Mouse (Mus musculus): ENCODE data around the gene Rnf186. TPM values are rescaled to one million over a fixed set of nuclear protein-coding genes. Genes with fewer than 3 reads are reported as not detected.
A peak's percentile ranks its signal among the peaks of the same experiment; 100 is the strongest.

Rnf186 gene
- total RNA-seq (2015; ENCODE audit: low replicate concordance) (not detected in 2 replicates), total RNA-seq (2017; ENCODE audit: low replicate concordance) (not detected in 2 replicates)

DNA sequence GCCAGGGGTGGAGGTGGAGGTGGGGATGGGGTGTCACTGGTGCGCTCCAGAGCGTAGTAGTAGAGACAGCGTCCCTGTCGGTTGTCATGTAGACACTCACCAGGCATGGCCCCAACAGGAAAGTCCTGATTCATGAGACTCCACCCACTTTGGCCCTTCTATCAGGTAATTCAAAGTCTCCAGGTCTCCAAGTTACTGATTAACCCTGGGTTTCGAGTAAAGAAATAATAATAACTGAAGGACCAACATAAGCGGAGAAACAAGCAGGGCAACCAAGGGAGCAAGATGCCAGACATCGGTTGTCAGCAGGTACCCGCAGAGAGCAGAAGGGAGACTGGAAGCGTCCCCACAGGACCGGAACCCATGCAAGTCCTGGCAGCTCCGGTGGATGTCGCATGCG, at the start of gene Rnf186:
Gene Rnf186, plus strand, starts transcription at position 247 of the 400 bp plus-strand sequence.
- no peak for ATAC-seq (replicated peaks; ENCODE audit: low FRiP score, poor library complexity, severe bottlenecking)

DNA sequence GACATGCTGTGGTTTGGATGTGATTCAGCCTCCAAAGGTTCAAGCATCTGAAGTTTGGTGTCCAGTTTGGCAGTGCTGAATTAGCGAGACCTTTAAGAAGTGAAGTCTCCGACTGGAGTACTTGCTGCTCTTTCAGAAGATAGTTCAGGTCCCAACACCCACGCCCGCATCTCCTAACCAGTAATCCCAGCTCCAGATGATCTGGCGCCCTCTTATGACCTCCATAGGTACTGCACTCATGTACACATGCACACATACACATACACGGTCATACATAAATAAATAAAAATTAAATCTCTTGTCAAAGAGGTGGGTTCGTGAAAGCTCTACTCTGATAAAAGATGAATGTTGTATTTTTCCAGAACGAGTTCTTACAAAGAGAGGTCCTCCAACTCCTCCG, 49.6 kb upstream of the Rnf186 start:
- ATAC-seq (replicated peaks; ENCODE audit: low FRiP score, poor library complexity, severe bottlenecking), result no peak

DNA sequence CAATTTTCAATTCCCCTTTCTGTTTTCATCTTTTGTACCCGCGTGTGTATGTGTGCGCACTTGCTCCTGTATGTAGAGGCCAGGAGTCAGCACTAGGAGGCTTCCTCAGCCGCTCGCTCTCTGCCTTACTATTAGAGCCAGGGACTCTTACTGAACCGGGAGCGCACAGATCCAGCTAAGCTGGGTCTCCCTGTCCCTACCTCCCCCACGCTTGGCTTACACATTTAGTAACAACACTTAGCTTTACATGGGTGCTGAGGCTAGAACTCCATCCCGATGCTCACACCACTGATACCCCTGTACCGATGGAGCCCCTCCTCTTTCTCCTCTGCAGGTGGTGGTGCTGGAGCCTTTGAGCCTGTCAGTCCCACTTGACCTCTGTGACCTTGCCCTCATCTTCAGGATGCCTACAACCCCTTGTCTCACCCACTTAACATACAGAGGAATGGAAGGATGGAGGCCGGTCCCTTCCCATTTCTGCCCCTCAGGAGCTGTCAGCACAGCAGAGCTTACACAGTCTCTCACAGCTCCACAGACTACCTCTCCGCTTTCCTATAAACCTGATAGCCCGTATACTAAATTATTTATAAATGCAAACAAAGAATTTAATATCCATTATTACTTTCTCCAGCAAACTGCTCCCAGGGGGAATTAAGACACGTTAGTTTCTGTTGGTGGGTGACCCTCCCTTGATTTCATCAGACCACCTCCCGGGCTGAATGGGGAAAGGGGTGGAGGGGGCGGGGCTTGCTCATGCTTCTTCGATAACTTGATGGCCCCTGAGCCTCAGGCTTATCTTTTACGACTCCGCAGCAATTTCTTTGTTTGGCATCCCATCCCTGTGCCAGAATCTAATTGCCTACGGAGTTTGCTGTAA, 45.4 kb upstream of the Rnf186 start:
- ATAC-seq (replicated peaks; ENCODE audit: low FRiP score, poor library complexity, severe bottlenecking), result no peak

DNA sequence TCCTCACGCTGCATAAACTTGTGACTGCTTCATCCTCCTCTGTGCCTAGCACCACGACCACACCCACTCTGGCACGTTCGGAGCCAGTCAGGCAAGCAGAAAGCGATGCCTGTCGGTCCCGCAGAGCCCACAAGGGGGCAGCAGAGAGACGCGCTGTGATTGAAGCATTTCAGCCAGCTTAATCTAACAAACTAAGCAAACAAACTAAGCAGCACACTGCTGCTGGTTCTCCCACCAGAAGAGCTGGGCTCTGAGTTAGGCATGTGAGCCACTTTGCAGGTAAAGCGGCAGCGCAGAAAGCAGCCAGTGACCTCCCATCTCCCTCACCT, 44.8 kb upstream of the Rnf186 start:
- ATAC-seq (replicated peaks; ENCODE audit: low FRiP score, poor library complexity, severe bottlenecking), result peak; percentile 93

DNA sequence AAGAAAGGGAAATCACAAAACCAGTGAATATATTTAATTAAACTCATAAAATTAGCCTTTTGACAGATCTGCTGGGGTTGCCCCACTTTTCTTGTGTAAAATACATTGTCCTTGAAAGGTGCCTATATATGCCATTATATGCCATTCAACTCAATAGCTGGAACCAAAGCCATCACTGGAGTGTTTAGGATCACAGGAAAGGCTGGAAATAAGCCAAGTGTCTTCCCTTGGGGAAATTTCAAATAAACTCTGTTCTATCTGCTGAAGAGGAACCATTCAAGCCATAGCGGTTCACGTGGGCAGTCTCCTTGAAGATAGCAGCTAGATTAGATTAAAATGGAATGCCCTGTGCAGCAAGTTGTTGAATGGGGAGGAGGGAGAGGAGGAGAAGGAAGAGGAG, 41.4 kb upstream of the Rnf186 start:
- ATAC-seq (replicated peaks; ENCODE audit: low FRiP score, poor library complexity, severe bottlenecking), result no peak

DNA sequence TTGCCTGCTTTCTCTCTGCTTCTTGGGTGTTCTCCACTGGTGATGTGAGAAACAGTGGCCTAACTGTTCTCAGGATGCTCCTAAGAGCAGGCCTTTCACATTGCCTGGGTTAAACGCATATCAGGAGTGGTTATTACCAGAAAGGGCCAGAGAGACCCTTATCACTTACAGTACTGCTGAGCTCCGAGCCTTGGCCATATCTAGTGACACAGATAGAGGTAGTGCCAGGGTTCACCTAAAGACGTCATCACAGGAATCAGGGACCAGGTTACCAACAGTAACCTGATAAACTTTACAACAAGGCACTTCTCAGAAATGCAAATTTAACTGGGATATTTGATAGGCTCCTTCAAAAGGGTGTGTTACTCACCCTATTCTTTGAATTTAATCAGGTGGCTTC, 33.0 kb upstream of the Rnf186 start:
- ATAC-seq (replicated peaks; ENCODE audit: low FRiP score, poor library complexity, severe bottlenecking), result no peak

DNA sequence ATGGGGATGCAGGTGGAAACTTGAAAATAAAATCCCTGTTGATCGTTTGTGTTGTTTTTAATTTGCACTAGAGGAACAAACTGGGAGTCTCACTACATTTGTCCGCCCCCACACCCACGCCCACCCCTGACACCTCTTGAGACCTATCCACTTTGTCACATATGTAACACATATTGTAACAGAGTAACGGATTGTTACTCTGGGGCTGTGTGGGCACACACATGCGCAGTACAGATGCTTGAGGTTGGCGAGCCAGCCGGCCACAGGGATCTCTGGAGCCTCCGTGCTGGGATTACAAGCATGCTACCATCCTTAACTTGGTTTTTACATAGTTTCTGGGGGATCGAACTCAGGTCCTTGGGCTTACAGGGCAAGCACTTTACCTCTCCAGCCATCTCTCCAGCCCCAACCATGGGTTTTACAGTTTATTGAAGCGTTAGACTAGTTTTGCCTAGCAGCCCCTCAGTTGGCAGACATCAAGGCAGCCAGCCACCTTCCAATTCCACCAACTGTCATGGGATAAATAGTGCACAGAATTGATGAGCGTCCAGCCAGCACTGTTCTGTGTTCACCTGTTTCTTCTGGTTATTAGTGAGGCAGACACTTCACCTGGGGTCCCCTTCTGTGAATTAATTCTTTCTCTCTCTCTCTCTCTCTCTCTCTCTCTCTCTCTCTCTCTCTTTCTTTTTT, 32.3 kb upstream of the Rnf186 start:
- ATAC-seq (replicated peaks; ENCODE audit: low FRiP score, poor library complexity, severe bottlenecking), result no peak

DNA sequence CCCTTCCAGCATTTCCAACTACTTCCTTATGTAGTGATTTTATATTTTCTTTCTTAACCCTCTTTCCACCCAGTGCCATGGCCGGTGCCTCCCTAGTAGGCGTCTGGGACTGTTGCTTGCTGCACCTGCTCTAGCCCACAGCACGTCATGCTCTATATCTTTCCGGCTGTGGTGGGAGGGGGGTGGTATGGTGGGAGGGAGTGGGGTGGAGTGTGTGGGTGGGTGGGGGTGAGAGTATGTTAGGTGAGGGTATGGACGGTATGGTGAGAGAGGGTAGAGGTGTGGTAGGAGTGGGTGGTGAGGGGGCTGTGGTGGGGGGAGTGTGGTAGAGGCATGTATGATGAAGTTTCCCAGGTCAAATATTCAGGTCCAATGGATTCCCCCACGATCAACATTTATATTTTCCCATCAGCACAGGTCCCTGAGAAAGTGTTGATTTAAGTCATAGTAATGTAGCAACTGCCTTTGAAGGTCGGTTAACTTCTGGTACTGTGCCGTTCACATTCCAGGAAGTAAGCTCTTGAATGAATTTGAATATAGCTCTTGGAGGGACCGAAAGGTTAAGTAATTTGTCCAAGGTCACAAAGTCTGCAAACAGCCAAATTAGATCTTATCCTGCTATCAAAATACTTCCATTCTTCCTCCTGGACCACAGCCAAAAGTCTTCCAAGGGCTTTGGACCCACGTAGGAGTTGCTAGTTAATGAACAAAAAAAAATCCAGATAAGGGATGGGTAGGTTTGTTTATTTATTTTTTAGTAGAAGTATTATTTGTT, 28.2 kb upstream of the Rnf186 start:
- no peak for ATAC-seq (replicated peaks; ENCODE audit: low FRiP score, poor library complexity, severe bottlenecking)

DNA sequence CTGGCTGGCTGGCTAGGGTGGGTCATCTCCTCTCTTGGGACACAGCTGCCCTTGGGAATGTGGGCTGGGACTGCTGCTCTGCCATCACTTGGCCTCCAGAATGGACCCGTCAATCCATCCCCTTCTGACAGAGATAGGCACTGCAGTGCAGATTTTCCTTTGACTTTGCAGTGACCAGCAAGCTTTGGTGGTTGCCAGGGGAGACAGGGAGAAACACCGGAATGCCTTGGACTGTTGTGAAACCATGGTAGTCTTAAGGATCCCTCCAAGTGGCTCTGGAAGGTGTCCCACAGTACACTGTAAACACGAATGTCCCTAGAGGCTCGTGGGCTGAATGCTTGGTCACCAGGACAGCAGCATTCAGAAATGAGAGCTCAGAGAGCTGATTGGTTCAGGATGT, 27.4 kb upstream of the Rnf186 start:
- no peak for ATAC-seq (replicated peaks; ENCODE audit: low FRiP score, poor library complexity, severe bottlenecking)

DNA sequence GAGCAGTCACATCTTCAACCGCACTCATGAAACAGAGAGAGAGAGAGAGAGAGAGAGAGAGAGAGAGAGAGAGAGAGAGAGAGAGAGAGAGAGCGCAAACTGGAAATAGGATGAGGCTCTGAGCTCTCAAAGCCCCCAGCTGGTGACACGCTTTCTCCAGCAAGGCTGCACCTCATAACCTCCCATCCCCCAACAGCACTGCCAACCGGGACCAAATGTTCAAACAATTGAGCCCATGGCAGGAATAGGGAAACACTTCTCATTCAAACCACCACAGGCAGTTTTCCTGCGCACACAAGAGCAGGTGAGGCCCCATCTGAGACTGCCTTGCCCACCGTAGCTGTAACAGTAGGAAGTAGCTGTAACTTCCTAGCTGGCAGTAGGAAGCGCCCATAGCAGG, 25.5 kb upstream of the Rnf186 start:
- no peak for ATAC-seq (replicated peaks; ENCODE audit: low FRiP score, poor library complexity, severe bottlenecking)

DNA sequence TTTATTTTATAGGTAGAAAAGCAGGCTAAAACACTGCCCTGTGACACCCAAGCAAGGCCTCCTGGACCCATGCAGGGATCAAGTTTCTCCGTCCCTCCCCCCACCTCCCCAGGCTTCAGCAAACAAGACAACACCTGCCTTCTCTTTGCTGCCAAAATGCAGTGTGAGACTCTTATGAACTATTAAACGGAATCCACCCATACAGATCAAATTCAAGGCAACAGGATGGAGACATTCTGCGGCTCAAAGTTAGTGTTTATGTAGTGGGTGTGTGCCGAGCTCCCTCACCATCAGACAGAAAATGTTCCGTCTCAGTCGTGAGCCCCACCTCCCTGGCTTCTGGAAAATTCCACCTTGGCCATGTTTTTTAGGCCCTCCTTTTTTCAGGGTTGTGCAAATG, 24.9 kb upstream of the Rnf186 start:
- ATAC-seq (replicated peaks; ENCODE audit: low FRiP score, poor library complexity, severe bottlenecking), result no peak

DNA sequence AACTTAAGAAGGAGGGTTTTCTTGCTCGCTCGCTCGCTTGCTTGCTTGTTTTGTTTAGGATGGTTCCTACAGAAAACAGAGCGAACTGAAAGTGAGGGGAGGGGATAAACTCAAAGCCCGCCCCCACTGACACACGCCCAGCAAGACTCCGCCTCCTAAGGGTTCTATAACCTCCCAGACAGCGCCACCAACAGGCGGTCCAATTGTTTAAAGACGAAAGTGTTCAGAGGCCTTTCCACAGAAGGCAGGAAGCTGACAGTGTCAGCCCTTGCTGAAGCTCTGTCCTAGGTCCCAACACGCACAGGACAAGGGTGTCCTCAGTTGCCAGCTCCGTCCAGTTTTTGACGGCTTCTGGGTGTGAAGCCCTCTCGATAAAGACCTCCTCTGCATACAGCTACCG, 23.2 kb upstream of the Rnf186 start:
- ATAC-seq (replicated peaks; ENCODE audit: low FRiP score, poor library complexity, severe bottlenecking), result peak; percentile 69

DNA sequence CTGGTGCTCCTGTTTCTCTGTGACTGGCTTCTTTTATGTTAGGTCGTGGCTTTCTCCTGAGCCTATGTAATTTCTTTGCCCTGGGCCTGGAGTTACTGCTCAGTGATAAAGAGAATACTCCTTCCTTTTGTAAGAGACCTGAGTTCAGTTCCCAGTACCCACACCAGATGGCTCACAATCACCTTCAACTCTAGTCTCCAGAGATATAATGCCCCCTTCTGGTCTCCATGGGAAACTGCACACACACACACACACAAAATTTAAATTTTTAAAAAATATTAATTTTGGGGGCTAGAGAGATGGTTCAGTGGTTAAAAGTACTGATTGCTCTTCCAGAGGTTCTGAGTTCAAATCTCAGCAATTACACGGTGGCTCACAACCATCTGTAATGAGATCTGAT, 18.7 kb upstream of the Rnf186 start:
- ATAC-seq (replicated peaks; ENCODE audit: low FRiP score, poor library complexity, severe bottlenecking), result no peak

DNA sequence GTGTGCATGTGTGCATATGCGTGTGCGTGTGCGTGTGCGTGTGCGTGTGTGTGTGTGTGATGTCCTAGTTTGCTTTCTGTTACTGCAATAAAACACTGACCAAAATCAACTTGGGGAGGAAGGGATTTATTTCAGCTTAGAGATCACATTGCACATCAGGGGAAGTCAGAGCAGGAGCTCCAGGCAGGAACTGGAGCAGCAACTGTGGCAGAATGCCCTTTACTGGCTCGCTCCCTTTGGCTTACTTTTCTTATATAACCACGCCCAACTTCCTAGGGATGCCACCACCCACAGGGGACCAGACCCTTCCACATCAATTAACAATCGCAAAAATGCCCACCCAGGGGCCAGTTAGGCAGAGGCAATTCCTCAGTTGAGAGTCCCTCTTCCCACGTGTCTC, 8.3 kb upstream of the Rnf186 start:
- no peak for ATAC-seq (replicated peaks; ENCODE audit: low FRiP score, poor library complexity, severe bottlenecking)

DNA sequence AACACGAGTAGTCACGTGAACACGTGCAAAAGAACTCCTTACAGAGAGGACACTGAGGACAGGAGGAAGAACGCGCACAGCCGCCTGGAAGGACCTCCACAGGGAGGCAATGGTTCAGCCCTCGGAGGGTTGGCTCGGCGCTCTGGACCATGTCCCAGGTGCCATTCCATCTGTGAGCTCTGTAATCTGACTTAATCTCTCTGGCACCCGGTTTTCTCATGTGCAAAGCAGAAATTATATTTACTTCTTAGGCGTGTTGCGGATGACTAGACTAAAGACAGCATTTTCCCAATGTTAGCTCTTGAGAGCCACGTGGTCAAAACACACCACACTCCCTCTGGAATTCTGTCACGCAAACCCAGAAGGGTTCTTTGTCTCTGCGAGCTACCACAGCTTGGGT, 7.8 kb upstream of the Rnf186 start:
- ATAC-seq (replicated peaks; ENCODE audit: low FRiP score, poor library complexity, severe bottlenecking), result no peak

DNA sequence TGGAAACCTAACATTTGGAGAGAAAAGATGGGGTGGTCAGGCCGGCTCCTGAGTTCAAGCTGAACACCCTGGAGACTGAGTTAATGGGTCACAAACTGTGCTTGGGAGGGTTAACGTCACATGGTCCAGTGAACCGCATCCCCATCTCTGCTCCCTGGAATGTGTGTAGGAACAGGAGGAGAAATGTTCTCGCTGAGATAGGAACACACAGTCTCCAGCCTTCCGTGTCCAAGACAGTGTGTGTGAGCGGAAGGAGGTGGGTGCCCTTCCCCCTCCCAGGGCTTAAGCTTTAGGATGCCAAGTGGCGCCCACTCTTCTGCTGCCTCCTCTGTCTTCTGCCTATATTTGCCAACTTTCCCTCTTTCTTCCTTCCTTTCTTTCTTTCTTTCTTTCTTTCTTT, 7.0 kb upstream of the Rnf186 start:
- ATAC-seq (replicated peaks; ENCODE audit: low FRiP score, poor library complexity, severe bottlenecking), result no peak

DNA sequence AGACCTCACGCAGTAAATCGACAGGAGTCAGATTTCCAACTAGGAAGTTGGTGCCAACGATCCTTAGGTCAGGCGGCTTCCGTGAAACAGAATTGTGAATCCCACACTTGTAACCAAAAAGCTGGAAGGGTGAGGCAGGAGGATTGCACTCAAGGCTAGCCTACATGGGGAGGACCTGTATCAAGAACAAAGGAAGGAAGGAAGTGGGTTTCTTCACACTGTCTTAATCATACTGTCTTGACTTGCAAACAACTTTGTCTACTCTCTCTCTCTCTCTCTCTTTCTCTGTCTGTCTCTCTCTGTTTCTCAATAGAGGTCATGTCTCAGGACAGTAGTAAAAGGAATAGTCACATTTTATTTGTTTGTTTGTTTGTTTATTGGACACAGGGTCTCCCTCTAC, 4.2 kb upstream of the Rnf186 start:
- no peak for ATAC-seq (replicated peaks; ENCODE audit: low FRiP score, poor library complexity, severe bottlenecking)

DNA sequence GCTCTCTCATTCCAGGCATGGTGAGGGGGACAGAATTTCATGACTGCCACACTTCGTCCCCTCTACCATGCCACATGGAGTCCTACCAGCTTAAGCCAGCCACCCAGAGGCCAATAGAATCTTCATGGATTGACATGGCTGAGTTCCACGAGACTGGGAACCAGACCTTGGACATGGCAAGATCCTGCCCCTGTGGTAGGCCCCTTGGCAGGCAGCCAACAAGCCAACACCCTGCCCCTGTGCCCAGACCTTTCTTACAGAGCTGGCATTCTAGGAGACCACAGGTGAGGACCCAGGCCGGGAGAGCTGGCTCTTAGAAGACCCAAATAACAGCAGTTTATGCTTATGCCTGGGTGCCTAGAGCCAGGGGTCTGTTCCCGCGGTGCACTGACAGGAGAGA, 1.0 kb upstream of the Rnf186 start:
- ATAC-seq (replicated peaks; ENCODE audit: low FRiP score, poor library complexity, severe bottlenecking), result no peak

DNA sequence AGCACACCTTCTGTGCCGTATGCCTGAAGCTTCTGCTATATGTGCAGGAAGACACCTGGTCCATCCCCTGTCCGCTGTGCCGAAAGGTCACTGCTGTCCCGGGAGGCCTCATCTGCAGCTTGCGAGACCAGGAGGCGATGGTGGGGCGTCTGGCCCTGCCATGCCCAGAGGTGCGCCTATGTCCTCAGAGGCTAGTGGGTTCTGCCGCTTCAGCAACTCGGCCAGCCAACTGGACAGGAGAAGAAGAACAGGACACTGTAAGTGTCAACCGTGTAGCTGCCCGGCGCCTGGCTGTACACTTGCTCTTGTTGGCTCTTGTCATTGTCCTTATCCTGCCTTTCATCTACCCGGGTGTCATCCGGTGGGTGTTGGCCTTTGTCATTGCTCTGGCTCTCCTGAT, 573 bp downstream of the Rnf186 start:
- ATAC-seq (replicated peaks; ENCODE audit: low FRiP score, poor library complexity, severe bottlenecking), result no peak

DNA sequence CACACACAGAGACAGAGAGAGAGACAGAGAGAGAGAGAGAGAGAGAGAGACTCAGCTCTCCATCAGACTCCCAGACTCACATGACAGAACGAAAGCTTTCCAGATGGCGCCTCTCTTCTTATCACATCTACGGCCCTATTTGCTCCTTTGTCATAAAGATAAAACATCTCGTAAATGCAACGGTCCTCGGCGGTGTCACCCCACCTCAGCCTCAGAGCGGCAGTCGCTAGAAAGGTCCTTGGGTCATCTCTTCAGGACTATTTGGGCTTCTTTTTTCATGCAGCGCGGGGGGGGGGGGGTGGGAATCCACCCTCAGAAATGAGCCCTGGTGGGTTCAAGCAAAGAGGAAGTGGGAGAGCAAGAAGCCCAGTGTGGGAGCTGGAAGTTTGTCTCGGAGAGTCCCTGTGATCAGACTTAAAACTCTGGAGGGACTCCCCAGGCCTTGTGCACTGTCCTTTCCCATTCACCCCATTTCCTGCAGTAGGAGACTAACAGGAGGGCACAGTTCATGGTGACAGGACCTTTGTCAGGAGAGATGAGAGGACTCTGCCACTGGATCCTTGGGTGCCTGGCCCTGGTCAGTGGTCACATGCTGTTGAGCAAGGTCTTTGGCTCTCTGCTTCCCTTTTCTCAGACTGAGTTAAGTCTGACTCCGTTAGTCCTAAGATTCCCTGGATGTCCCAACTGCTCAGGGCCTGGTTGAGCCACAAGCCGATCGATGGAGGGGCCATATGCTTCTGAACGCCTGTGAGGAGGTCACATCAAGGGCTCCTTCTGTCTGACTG, 2.1 kb downstream of the Rnf186 start:
- ATAC-seq (replicated peaks; ENCODE audit: low FRiP score, poor library complexity, severe bottlenecking), result no peak

All from erythroblast, adult 5-6 weeks (primary cell).